Mouse (Mus musculus): Measurements from ENCODE around the gene Tmed2.
"Not testable (repeated sequence)": the region's sequence is repeated elsewhere in the genome, so short reads cannot be mapped to it uniquely, and the experiment has no call there.

Tmed2 gene

GRCm38 (mm10) chr5:124540383-124540786 lies at the start of gene Tmed2:
Gene Tmed2, plus strand, starts transcription at chr5:124540695.
- DNase-seq (ENCODE audit: low read depth, low spot score), result peak; percentile 96

DNA sequence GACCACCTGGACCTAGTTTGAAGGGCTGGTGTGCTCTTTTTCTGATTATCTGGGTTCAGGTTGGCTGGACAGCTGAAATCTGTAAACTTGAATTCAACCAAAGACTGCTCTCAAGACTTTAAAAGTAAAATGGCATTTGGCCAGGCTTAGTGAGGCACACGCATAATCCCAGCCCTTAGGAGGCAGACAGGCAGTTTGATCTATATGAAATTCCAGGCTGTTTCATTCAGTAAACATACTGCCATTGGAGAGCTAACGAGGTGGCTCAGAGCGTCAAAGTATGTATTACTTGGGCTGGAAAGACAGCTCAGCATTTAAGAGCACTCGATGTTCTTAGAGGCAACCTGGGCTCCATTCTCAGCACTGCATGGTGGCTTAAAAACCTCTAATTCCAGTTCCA lies 48.8 kb upstream of the Tmed2 start:
- DNase-seq (ENCODE audit: low read depth, low spot score), result no peak

- DNase-seq (ENCODE audit: low read depth, low spot score), result no peak
These were observed 47.9 kb upstream of the Tmed2 start for GRCm38 (mm10) chr5:124492618-124493017.

DNA sequence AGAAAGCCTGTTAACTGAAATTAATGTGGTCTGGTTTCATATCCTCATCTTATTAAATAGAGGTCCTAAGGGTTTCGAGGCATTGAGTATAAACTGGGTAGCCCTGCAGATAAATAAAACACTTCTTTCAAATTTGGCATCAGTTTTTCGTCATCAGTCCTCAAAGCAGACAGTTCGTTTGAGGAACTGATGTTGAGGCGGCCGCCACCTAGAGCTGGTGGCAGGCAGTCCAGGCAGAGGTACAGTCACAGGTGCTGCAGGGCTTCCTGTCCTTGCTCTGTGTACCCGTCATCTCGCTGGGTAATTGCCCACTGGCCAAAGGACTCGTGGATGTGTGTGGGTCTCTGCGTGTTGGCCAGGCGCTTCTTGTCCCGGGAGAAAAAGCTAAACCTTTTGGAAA lies 47.0 kb upstream of the Tmed2 start:
- no peak for DNase-seq (ENCODE audit: low read depth, low spot score)

DNA sequence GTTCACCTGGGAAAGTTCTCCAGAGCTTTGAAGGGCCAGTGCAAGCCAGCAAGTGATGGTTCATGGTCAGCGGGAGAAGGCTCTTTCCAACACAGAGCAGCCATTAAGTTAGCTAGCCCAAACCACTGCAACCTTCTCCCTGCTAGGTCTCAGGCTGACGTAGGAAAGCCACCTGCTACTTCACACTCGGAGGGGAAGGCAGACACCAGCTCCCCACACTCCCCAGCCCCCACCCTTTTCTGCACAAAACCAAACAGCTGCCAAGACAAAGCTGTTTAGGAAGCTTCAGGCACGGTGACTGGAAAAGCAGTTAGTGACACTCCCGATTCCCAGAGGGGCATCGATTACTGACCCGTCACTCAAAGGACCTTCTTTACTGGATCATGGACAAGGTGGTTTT lies 44.9 kb upstream of the Tmed2 start:
- no peak for DNase-seq (ENCODE audit: low read depth, low spot score)

GRCm38 (mm10) chr5:124496614-124497514 lies 43.6 kb upstream of the Tmed2 start:
- DNase-seq (ENCODE audit: low read depth, low spot score), result no peak

- DNase-seq (ENCODE audit: low read depth, low spot score), result no peak
These were observed 42.1 kb upstream of the Tmed2 start for GRCm38 (mm10) chr5:124498221-124498876.

DNA sequence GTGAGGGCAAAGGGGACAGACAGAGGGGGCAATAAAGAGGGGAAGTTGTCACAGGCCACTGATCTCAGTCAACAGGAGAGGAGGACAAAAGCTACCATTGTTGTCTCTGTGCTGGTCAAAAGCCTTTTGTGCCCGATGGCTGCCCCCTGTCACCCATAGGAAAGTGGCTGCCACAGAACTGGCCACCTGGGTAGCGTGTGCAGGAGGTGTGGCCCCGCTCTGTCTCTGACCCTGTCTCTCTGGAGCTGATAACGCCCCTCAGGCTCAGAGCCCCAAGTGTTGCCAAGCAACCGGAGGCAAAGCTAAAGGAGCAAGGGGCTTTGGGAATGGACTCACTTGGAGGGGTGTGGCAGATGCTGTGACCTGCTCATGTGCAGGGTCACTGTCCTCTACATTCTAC lies 41.5 kb upstream of the Tmed2 start:
- no peak for DNase-seq (ENCODE audit: low read depth, low spot score)

DNA sequence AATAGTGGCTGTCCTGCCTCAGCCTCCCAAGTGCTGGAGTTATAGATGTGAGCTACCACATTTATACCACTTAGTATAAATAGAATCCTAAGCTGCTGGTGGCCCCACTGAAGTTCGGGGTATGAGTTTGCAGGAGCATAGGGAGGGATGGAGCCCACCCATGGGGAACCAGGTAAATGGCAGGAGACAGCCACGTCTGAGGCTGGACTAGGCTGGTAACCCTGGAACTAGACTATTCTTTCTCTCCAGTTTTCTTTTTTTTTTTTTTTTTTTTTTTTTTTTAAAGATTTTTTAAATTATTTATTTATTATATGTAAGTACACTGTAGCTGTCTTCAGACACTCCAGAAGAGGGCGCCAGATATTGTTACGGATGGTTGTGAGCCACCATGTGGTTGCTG lies 40.5 kb upstream of the Tmed2 start:
- DNase-seq (ENCODE audit: low read depth, low spot score), result not testable (repeated sequence)

DNA sequence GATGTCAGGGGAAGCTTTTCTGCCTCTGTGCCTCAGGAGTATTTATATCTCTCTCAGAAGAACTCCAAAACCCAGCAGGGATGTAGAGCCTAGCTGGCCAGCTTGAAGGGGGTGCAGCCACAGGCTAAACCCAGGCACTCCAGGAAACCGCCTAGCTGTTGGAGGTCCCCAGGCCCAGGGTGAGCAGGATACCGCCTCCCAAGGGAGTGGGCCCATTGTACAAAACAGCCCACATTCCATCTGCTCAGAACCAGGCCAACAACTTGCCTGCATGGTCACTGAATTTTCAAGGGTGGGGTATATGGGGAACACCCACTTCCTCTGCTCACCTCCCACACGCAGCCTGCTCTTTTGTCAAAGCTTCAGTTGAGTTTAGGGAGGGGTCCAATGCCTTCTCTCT lies 39.9 kb upstream of the Tmed2 start:
- DNase-seq (ENCODE audit: low read depth, low spot score), result no peak

GRCm38 (mm10) chr5:124501541-124501940 lies 39.0 kb upstream of the Tmed2 start:
- no peak for DNase-seq (ENCODE audit: low read depth, low spot score)

GRCm38 (mm10) chr5:124503742-124504141 lies 36.8 kb upstream of the Tmed2 start:
- DNase-seq (ENCODE audit: low read depth, low spot score), result no peak

- DNase-seq (ENCODE audit: low read depth, low spot score), result no peak
These were observed 35.3 kb upstream of the Tmed2 start for GRCm38 (mm10) chr5:124505235-124505634.

DNA sequence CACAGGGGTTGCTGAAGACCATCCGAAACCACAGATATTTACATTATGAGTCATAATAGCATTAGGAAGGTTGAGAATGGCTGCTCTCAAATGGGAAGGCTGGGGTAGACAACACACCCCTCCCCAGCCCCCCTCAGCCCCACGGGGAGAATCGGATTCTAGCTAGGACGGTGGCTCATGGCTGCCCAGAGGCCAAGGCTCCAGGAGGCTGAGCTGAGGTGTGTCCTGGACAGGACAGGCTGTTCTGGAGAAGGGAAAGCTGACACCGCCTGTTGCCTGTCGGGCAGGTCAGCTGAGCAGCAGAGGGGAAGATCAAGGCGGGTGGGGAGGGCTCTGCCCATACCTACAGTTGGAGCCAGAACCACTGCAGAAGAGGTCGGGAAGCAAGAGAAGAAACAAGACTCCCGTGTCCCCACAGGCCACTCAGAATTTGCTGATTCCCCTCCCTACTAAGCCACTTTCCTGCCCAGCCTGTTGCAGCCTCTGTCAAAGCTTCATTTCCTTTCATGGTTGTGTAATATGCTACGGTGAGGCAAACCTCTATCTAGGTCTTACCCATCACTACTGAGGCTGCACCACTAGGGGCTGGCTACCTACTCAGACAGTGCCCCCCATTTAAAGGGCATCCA lies 33.6 kb upstream of the Tmed2 start:
- no peak for DNase-seq (ENCODE audit: low read depth, low spot score)

DNA sequence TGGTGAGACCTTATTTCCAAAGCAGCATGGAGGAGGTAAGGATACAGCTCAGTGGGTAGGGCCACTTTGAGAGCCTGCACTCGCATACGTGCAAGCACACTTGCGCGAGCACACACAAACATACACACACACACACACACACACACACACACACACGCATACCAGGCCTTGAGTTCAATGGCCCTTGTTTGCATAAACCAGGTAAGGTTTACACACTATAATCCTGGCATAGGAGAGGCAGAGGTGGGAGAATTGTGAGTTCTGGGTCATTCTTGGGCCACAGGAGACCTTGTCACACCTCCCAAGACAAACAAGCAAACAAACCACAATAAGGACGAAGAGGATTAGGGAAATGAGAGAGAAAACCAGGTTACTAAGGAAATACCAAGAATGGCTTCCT lies 31.3 kb upstream of the Tmed2 start:
- DNase-seq (ENCODE audit: low read depth, low spot score), result no peak

DNA sequence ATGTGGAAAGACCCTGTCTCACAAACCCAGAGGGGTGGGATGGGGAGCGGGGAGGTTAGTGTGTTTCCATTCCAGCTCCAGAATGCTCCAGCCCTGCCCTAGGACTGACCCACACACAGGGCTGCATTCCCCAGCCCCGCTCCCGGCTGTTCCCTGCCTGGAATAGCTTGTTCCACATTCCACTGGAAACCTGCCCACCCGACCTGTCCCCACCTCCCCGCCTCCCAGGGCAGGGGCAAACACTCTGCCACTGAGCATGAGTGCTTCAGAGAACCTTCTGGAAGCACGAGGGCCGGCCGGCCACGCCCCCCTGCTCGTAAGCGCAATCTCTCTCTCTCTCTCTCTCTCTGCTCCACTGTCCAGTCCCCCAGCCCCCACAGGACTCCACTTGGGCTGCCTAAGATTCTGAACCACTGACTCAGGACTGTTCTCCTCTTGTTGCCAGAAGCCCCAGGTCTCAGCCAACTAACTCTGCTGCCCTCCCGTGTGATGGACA lies 30.7 kb upstream of the Tmed2 start:
- no peak for DNase-seq (ENCODE audit: low read depth, low spot score)

- DNase-seq (ENCODE audit: low read depth, low spot score), result no peak
These were observed 29.9 kb upstream of the Tmed2 start for GRCm38 (mm10) chr5:124510536-124511050.

DNA sequence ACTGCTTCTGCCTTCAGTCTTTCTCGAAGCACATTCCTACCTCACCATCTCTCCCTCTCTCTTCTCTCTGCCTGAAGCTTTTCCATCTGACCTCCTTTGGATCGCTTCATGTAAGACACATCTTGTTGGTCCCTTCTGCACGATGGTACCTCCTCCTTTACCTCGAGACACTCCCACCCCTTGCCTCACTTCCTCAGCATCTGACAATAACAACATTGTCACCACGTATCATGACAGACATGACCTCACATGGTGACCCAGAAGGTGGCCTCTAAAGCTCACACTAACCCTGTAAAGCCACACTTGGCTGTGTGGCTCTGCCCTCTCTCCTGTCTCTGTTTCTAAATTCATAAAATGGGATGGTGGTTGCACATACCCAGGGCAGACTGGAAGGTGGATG lies 24.7 kb upstream of the Tmed2 start:
- no peak for DNase-seq (ENCODE audit: low read depth, low spot score)

DNA sequence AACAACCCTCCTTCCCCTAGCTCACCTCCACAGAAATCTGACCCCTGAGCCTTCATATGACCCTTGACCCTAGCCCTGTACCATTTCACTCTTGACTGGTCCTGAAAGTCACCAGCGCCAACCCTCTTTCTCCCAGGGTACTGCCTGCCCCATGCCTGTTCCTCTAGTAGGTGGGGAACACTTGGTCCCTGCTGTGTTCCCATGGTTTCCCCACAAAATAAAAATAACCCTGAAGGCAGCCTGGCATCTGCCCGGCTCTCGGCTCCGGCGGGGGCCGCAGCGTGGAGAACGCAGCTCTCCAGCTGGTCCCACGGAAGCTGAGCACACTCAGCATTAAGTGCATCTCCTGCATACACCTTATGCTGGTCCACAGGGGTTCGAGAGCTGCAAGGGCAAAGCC lies 21.8 kb upstream of the Tmed2 start:
- DNase-seq (ENCODE audit: low read depth, low spot score), result no peak

- no peak for DNase-seq (ENCODE audit: low read depth, low spot score)
These were observed 18.9 kb upstream of the Tmed2 start for GRCm38 (mm10) chr5:124521588-124521987.

DNA sequence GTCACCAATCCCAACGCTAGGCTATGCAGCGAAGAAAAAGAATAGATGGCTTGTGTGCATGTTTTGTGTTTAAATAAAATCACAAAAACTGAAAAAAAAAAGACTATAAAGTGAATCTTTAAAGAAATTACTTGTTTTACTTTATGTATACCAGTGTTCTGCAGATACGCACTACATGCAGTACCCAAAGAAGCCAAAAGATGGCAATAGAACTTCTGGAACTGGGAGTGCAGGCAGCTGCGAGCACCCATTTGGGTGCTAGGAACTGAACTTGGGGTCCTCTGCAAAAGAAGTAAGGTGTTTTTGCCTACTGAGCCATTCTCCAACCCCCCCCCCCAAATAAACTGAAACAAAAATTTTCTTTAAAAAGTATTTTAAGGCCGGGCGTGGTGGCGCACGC lies 17.5 kb upstream of the Tmed2 start:
- no peak for DNase-seq (ENCODE audit: low read depth, low spot score)

DNA sequence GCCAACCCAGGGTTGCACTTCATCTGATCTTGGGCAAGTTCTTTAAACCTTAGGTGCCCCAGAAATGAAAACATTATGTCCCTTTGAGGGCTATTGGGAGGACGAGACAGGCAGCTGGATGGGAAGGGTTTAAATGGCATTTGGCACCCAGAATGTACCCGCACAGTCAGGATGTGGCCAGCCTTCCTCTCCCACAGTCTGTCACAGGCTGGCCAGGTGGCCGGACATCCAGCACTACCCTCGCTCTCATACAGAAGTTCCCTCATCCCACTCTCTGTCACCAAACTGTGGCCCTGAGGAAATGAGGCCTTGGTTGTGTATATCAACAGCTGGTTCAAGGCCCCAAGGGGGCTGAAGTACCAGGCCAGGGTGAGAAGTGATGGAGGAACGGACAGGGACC lies 15.6 kb upstream of the Tmed2 start:
- DNase-seq (ENCODE audit: low read depth, low spot score), result no peak

All from brain, embryonic 18.5 days (tissue).